Mouse (Mus musculus): ENCODE measurements around the gene Mettl26.

Mettl26 gene

GRCm38 (mm10) chr17:25887467-25887866, 12.6 kb downstream of the Mettl26 start:
- no peak for DNase-seq

- no peak for DNase-seq
Measured at GRCm38 (mm10) chr17:25888837-25889236, 14.0 kb downstream of the Mettl26 start.

GRCm38 (mm10) chr17:25893975-25894617, 19.2 kb downstream of the Mettl26 start:
- DNase-seq, result peak in 1 of 2 experiments; percentile 78

DNA sequence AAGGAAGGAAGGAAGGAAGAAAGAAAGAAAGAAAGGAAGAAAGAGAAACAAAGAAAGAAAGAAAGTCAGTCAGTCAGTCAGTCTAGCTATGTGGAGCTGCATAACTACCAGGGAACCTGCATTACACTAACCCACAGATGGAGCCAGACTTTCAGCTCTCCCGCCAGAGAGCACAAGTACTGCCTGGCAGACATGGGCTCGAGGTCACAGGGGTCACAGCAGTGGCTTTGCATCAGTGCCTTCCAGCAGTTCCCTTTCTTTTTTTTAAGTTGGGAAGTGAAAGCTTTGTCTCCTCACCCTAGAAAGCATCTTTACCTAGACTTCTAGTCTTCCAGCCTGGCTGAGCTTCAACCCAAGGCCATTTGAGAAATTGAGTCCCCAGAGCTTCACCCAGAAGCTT, 20.5 kb downstream of the Mettl26 start:
- DNase-seq, result peak; percentile 52 to 55

DNA sequence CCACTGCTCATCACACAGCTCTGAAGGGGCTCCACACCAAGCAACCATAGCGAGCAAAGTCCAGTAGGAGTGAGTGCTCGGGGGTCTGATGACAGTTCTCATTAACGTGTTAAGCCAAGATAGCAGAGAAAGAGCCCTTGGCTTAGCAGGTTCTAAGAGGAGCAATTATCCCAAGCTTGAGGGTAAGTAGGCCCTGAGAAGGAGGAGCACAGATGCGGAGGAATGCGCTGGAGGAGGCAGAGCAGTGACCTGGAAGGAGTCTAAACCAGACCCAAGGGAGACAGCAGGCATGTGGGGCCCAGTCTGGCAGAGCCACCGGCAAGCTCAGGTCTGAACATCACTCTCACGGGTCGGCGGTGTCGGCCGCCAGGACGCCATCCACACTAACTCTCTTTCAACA, 21.0 kb downstream of the Mettl26 start:
- no peak for DNase-seq

- no peak for DNase-seq
Measured at GRCm38 (mm10) chr17:25900193-25900592, 25.3 kb downstream of the Mettl26 start.

DNA sequence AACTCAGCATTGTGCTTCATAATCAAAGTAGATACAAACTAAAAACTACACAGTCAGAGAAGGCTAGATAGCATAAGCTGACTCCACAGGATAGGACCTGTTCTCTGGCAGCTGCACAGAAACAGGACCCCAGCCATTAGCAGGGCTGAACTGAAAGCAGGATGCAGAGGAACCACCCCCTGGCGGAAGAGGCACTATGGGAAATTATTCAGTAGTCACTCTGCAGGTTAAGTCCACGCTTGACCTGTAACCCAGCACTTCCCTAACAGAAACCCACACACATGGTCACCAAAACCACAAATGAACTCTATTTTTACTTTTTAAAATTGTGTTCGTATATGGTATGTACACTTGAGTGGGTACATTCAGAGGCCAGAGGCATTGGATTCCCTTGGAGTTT, 28.2 kb downstream of the Mettl26 start:
- no peak for DNase-seq

- DNase-seq, result no peak
Measured at GRCm38 (mm10) chr17:25907640-25908039, 32.8 kb downstream of the Mettl26 start.

DNA sequence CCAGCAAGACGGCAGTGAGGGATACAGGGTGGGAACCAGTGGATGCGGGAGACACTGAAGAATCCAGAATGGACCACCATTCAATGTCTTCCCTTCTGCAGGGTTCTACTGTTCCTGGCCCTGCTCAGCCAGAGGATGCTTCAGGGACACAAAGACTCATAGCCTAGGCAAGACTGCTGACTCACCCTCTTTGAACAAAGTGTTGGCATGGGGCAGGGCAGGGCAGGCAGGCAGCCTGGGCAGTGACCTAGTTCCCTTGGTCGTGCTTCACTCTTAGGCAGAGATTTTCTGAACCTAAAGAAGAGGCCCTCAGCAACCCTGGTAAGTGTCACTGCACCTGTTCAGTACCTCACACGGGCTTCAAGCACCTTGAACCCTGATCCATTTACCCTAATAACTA, 36.9 kb downstream of the Mettl26 start:
- peak; percentile 30 to 41 for DNase-seq

DNA sequence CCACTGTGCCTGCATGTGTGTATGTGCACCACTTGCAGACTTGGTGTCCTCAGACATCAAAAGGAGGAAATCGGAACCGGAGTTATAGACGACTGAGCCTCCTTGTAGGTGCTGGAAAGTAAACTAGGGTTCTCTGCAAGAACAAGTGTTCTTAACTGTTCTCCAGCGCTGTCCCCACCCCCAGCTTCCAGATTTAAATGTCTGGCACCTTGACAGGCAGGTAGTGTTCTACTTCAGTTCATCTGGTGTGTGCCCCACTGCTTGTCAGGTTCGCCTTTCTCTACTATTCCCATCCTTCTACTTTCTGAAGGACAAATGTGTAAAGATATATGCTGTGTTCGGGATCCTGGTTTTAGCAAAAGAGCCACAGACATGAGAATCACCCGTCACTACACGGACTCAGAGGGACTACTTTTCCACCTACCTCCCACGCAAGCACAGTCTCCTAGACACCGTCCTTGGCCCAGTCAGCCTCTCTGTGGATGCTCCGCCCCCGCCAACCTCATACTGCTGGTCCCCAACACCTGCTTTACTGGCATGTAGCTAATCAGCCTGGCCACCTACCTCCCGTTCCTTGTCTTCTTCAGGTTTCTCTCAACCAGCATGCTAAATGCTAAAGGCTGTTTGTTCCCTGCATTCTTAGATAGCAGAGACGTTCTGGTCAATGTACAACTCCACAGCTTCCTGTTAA, 38.5 kb downstream of the Mettl26 start:
- DNase-seq, result peak; percentile 41 to 48

DNA sequence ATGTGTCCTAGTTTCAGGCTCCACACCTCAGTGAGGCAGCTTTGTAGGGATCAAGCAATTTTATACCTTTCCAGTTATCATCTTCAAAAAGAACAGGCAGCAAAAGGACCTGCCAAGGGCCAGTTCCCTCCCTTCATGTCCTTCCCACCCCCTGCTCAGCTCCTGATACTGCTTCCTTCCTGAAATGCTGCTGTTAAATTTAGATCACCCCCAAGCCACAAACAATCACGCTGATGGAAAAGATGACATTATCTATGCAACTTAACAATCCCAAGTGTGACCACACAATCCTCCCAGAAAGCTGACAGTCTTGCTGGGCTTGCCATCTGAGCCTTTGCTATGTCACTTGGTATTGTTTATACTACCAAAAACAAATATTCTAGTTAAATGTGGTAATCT, 39.0 kb downstream of the Mettl26 start:
- no peak for DNase-seq

DNA sequence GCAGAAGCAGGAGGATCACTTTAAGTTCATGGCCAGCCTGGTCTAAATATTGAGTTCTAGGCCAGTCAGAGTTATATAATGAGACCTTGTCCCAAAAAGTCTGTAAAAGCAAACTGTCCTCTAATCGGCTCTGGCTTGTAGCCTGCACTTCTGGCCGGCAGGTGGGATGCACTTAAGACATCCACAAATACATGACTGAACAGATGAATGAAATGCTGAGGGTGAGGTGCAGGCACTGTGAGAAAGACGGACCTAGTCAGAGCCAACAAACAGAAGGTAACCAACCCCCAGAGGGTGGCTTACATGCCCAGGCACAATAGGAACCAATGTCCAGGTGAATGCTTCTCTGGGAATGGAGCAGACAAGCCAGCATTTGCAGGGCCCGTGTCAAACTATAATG, 39.4 kb downstream of the Mettl26 start:
- no peak for DNase-seq

DNA sequence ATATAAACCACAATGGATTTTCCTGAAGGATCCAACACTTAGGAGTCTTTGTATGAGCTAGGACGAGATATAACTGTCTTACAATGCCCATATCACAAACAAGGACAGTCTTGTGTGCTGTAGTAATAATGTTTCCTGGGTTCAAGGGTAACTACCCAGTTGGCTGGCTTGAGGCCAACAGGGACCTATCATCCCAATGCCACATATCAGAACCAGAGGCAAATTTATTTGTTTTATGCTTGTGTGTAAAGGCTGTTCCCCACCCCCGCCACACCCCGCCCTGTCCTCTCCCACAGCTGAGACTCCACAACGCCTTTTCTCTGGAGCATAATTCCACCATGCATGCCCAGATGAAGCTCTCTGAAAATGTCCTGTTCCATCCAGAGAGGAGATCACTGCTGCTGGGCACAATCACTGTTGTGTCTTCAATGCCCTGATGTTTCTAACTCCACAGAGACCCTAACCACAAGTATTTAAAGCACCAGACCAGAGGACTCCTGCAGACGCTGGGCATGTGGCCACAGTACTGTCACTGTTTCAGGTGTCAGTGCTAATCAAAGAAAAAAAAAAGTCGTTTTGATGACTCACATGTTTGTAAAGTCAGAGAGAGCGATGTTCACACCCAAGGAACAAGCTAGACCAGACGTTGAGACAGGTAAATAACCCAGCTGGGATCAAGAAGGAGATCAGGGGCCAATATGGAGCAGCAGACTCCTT, 42.2 kb downstream of the Mettl26 start:
- no peak for DNase-seq

DNA sequence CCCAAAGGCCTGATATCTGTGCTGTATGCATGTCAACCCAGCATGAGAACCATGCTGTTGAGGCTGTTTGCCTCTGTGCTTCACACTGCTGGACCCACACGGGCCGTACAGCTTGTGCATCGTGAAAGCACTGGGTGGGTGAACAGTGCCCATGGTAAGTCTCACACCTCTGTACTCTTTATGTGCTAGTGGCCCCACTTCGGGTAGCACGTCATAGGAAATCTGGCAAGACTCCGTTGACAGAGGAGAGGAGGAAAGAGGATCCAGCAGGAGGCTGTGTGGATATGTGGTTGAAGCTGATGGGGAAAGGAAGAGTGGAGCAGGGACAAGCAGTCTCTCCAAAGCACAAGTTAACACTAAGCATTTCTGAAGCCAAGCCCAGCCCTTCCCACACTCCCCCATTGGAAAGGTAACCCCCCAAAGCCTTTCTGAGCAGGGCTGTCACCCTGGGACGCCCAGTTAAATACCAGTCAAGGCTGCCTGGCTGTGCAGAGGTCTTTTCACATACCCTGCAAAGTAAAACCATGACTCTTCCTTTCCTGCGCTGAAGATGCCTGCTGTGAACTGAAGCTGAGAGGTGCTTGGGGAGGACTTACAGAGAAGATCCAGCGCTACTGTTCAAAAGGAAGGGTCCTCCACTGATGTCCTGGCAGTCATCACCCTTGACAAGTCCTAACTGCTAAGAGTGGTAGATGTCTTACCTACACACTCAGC, 43.3 kb downstream of the Mettl26 start:
- DNase-seq, result no peak

- DNase-seq, result no peak
Measured at GRCm38 (mm10) chr17:25919144-25919785, 44.4 kb downstream of the Mettl26 start, which contains the start of gene Rab40c. TSS of gene Rab40c (minus strand) at chr17:25919727.

DNA sequence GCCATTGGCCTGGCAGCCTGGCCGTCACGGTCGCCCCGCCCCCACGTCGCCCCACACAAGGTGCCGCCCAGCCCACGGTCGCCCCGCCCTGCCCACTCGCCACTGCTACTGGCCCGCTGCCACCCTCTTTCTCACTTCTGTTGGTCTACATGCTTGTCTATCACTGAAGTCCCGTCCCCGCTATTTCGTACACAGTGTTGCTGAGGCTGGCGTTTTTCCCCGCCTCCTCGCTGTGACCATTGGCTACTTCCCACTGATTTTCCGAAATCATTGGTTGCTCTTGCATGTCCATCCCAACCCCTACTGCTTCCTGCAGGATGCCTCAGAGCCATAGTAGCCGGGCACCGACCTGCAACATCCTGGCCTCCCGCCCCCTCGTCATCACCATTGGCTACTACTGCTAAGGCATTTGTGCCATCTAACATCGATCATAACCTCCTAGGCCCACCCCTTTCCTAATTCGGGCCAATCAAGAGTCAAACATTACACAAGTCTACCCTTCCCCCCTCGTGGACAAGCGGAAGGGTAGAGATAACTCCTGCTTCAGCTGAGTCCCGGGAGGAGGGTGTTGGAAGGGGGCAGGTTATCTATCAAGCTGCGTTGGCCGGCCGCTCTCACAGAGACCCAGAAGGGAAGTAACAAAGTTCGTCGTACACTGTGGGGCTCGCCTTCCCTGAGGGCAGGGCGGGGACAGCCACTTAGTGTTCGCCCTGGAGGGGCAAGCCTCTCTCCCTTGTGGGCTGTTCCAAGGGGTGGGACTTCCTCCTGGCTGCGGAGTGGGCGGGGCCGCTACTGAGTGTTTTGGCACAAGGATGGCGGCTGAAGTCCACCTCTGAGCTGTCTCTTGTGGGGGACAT, 45.1 kb downstream of the Mettl26 start:
- peak; percentile 100 for DNase-seq

- DNase-seq, result peak in 1 of 2 experiments; percentile 46
Measured at GRCm38 (mm10) chr17:25922120-25922519, 47.2 kb downstream of the Mettl26 start.

DNA sequence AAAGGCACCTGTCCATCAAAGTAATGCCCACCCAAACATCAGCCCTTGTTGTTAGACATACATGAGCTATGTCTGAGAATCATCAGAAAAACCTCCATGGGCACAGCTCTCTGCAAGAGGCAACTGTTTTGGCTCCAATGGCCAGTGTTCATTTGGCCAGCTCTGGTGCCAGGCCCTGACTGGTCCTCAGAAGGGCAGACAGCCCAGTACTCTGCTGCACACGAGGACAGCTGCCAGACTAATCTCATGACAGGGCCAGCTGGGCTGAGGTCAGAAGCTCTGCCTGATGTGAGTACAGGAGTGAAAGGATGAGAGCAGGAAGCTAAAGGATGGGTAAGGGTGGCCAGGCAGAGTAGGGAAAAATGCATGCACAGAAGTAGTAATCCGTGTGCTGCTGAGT, 50.5 kb downstream of the Mettl26 start:
- no peak for DNase-seq

Data from kidney, adult 8-10 months (tissue).